Mouse (Mus musculus): ENCODE measurements around the gene Kif18b. TPM values are rescaled to one million over a fixed set of nuclear protein-coding genes. Genes with fewer than 3 reads are reported as not detected.

The Kif18b gene
- polyA plus RNA-seq, 1 experiment: 72.3 TPM

- Histone ChIP-seq H3K27ac (ENCODE audit: insufficient read depth, low read length) (no peak overlapping the region), H3K9ac (ENCODE audit: low read depth, poor library complexity, severe bottlenecking) (no peak overlapping the region), H3K36me3 (ENCODE audit: control insufficient read depth, insufficient read depth, low read length, poor library complexity, severe bottlenecking) (peaks cover 68% of the 10 kb centered on the region), H3K4me1 (ENCODE audit: control insufficient read depth, insufficient read depth, low read length) (no peaks in the 10 kb centered on the region), H3K27me3 (ENCODE audit: control insufficient read depth, insufficient read depth, low read length, poor library complexity, severe bottlenecking) (no peaks in the 10 kb centered on the region), H3K9me3 (replicated peaks; ENCODE audit: control insufficient read depth, insufficient read depth, low read length, poor library complexity, severe bottlenecking) (no peaks in the 10 kb centered on the region), H3K4me3 (ENCODE audit: low read depth, low read length) (no peak overlapping the region)
- TF ChIP-seq POLR2A (IDR thresholded peaks at IDR 0.05; ENCODE audit: insufficient read depth, low read length) (no peak), CTCF (IDR thresholded peaks at IDR 0.05; ENCODE audit: low read depth, low read length) (no peak), EP300 (IDR thresholded peaks at IDR 0.05; ENCODE audit: insufficient read depth, low read depth, low read length) (no peak)
These were observed 60.7 kb downstream of the Kif18b start for GRCm38 (mm10) chr11:102864272-102864671.

DNA sequence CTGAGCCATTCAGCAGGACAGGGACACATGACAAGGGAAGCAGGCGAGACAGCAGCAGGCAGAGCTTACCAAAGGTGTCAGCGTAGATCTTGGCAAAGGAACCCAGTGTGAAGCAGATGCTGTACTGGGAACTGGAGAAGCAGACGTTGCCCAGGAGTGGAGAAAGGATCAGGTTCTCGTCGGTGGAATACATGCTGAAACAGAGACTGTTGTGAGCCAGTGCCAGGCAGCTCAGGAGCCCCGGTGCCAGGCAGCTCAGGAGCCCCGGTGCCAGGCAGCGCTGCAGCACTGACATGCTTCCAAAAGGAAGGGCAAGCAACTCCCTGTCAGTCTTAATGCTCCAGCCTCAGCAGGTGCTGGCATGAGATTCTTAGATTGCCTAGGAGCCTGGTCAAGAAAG lies 65.0 kb downstream of the Kif18b start:
- Histone ChIP-seq H3K9me3 (replicated peaks; ENCODE audit: control insufficient read depth, insufficient read depth, low read length, poor library complexity, severe bottlenecking) (no peaks in the 10 kb centered on the region), H3K27ac (ENCODE audit: insufficient read depth, low read length) (no peak overlapping the region), H3K4me1 (ENCODE audit: control insufficient read depth, insufficient read depth, low read length) (no peaks in the 10 kb centered on the region), H3K27me3 (ENCODE audit: control insufficient read depth, insufficient read depth, low read length, poor library complexity, severe bottlenecking) (no peaks in the 10 kb centered on the region), H3K36me3 (ENCODE audit: control insufficient read depth, insufficient read depth, low read length, poor library complexity, severe bottlenecking) (peaks cover 63% of the 10 kb centered on the region), H3K9ac (ENCODE audit: low read depth, poor library complexity, severe bottlenecking) (no peak overlapping the region), H3K4me3 (ENCODE audit: low read depth, low read length) (no peak overlapping the region)
- no peak for TF ChIP-seq EP300 (IDR thresholded peaks at IDR 0.05; ENCODE audit: insufficient read depth, low read depth, low read length)
- no peak for TF ChIP-seq CTCF (IDR thresholded peaks at IDR 0.05; ENCODE audit: low read depth, low read length)
- TF ChIP-seq POLR2A (IDR thresholded peaks at IDR 0.05; ENCODE audit: insufficient read depth, low read length): no peak

DNA sequence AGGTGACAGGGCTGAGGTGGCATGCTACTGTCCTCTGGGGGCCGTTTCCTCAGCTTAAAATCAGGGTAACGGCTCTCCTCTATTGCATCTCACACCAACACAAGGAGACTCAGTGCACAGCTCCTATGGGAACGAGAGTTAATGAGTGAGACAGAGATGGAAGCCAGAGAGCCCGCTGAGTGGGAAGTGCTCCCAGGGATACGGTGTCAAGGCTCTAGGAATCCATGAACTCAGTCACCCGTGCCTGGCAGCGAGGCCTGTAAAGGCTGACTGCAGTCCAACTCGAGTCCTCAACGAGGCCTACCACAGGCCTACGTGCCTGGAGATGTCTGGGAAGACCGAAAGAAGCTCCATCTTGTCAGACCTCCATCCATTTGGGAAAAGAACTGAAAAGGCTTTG lies 66.0 kb downstream of the Kif18b start:
- no peaks in the 10 kb centered on the region for H3K9me3 ChIP-seq (replicated peaks; ENCODE audit: control insufficient read depth, insufficient read depth, low read length, poor library complexity, severe bottlenecking)
- no peak overlapping the region for H3K27ac ChIP-seq (ENCODE audit: insufficient read depth, low read length)
- peaks cover 63% of the 10 kb centered on the region for H3K36me3 ChIP-seq (ENCODE audit: control insufficient read depth, insufficient read depth, low read length, poor library complexity, severe bottlenecking)
- no peaks in the 10 kb centered on the region for H3K27me3 ChIP-seq (ENCODE audit: control insufficient read depth, insufficient read depth, low read length, poor library complexity, severe bottlenecking)
- H3K4me3 ChIP-seq (ENCODE audit: low read depth, low read length): no peak overlapping the region
- TF ChIP-seq CTCF (IDR thresholded peaks at IDR 0.05; ENCODE audit: low read depth, low read length) (no peak), EP300 (IDR thresholded peaks at IDR 0.05; ENCODE audit: insufficient read depth, low read depth, low read length) (no peak), POLR2A (IDR thresholded peaks at IDR 0.05; ENCODE audit: insufficient read depth, low read length) (no peak)
- no peak overlapping the region for H3K9ac ChIP-seq (ENCODE audit: low read depth, poor library complexity, severe bottlenecking)
- H3K4me1 ChIP-seq (ENCODE audit: control insufficient read depth, insufficient read depth, low read length): no peaks in the 10 kb centered on the region

DNA sequence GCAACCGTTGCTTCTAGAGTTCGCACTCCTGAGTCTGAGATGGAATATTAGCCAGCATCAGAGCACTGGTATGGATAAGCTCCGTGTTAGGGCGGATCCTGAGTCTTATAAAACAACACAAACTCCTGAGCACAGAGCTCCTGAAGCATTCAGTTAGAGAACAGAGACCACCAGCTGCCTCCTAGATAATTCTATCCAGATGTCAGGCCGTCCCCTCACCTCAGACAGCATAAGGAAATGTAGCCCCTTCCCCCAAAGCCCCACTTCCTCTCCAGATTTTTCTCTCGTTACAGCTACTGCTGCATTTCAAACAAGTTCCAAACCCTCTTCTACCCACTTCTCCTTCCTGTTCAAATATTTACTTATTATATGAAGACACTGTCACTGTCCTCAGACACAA lies 69.0 kb downstream of the Kif18b start:
- Histone ChIP-seq H3K4me1 (ENCODE audit: control insufficient read depth, insufficient read depth, low read length) (no peaks in the 10 kb centered on the region), H3K36me3 (ENCODE audit: control insufficient read depth, insufficient read depth, low read length, poor library complexity, severe bottlenecking) (peaks cover 49% of the 10 kb centered on the region), H3K27ac (ENCODE audit: insufficient read depth, low read length) (no peak overlapping the region), H3K9ac (ENCODE audit: low read depth, poor library complexity, severe bottlenecking) (no peak overlapping the region), H3K27me3 (ENCODE audit: control insufficient read depth, insufficient read depth, low read length, poor library complexity, severe bottlenecking) (no peaks in the 10 kb centered on the region), H3K4me3 (ENCODE audit: low read depth, low read length) (no peak overlapping the region), H3K9me3 (replicated peaks; ENCODE audit: control insufficient read depth, insufficient read depth, low read length, poor library complexity, severe bottlenecking) (no peaks in the 10 kb centered on the region)
- TF ChIP-seq CTCF (IDR thresholded peaks at IDR 0.05; ENCODE audit: low read depth, low read length) (no peak), POLR2A (IDR thresholded peaks at IDR 0.05; ENCODE audit: insufficient read depth, low read length) (no peak), EP300 (IDR thresholded peaks at IDR 0.05; ENCODE audit: insufficient read depth, low read depth, low read length) (no peak)

Other genes with a start within 250 kb of the Kif18b start
- 53.9 and 62.0 TPM in 2 replicates for gene Ccdc43, start 227.3 kb downstream of the Kif18b start, polyA plus RNA-seq (2011; ENCODE audit: insufficient read depth, insufficient read length, low read depth, missing spikeins)
- 1.2 and 2.4 TPM in 2 replicates for gene Adam11, start 163.7 kb downstream of the Kif18b start, polyA plus RNA-seq (2011; ENCODE audit: insufficient read depth, insufficient read length, low read depth, missing spikeins)
- gene Gjc1, start 105.4 kb downstream of the Kif18b start, polyA plus RNA-seq (2011; ENCODE audit: insufficient read depth, insufficient read length, low read depth, missing spikeins): 67.4 and 71.0 TPM in 2 replicates
- gene Higd1b, start 89.3 kb downstream of the Kif18b start, polyA plus RNA-seq (2011; ENCODE audit: insufficient read depth, insufficient read length, low read depth, missing spikeins): not detected in 2 replicates
- 152 and 195 TPM in 2 replicates for gene Eftud2, start 44.1 kb downstream of the Kif18b start, polyA plus RNA-seq (2011; ENCODE audit: insufficient read depth, insufficient read length, low read depth, missing spikeins)
- 0.37 and 1.2 TPM in 2 replicates for gene Ccdc103, start 43.9 kb downstream of the Kif18b start, polyA plus RNA-seq (2011; ENCODE audit: insufficient read depth, insufficient read length, low read depth, missing spikeins)
- not detected in 2 replicates for gene Fam187a, start 40.0 kb downstream of the Kif18b start, polyA plus RNA-seq (2011; ENCODE audit: insufficient read depth, insufficient read length, low read depth, missing spikeins)
- gene Gfap, start 24.2 kb downstream of the Kif18b start, polyA plus RNA-seq (2011; ENCODE audit: insufficient read depth, insufficient read length, low read depth, missing spikeins): not detected in 2 replicates
- 4.8 and 5.9 TPM in 2 replicates for gene C1ql1, start 21.6 kb upstream of the Kif18b start, polyA plus RNA-seq (2011; ENCODE audit: insufficient read depth, insufficient read length, low read depth, missing spikeins)
- 101 TPM in 2 replicates for gene Nmt1, start 103.1 kb upstream of the Kif18b start, polyA plus RNA-seq (2011; ENCODE audit: insufficient read depth, insufficient read length, low read depth, missing spikeins)
- 120 and 134 TPM in 2 replicates for gene Dcakd, start 103.2 kb upstream of the Kif18b start, polyA plus RNA-seq (2011; ENCODE audit: insufficient read depth, insufficient read length, low read depth, missing spikeins)
- gene Plcd3, start 176.5 kb upstream of the Kif18b start, polyA plus RNA-seq (2011; ENCODE audit: insufficient read depth, insufficient read length, low read depth, missing spikeins): 14.7 and 17.5 TPM in 2 replicates
- 15.0 and 19.4 TPM in 2 replicates for gene Acbd4, start 176.6 kb upstream of the Kif18b start, polyA plus RNA-seq (2011; ENCODE audit: insufficient read depth, insufficient read length, low read depth, missing spikeins)
- gene Hexim1, start 191.1 kb upstream of the Kif18b start, polyA plus RNA-seq (2011; ENCODE audit: insufficient read depth, insufficient read length, low read depth, missing spikeins): 17.2 and 20.1 TPM in 2 replicates
- gene Hexim2, start 207.3 kb upstream of the Kif18b start, polyA plus RNA-seq (2011; ENCODE audit: insufficient read depth, insufficient read length, low read depth, missing spikeins): 1.7 and 4.5 TPM in 2 replicates
- 1.7 and 4.9 TPM in 2 replicates for gene Fmnl1, start 246.0 kb upstream of the Kif18b start, polyA plus RNA-seq (2011; ENCODE audit: insufficient read depth, insufficient read length, low read depth, missing spikeins)